Mouse (Mus musculus) heart, embryonic 10.5 days (tissue): ENCODE data around the gene Wdr18. TPM values are rescaled to one million over a fixed set of nuclear protein-coding genes. Genes with fewer than 3 reads are reported as not detected.

Experiments
- DNase-seq: peaks from one replicate; pipeline ENCODE4 v3.0.0-alpha.2; 2017; ENCODE audit warnings: low spot score
- H3K27ac ChIP-seq: fragments of 300-500 bp; sonication (generic); 2 replicates; pipeline ENCODE4 v1.5.1; 2016; ENCODE audit warnings: mild to moderate bottlenecking
- H3K27me3 ChIP-seq: fragments of 300-500 bp; sonication (generic); 2 replicates; pipeline ENCODE4 v1.6.1; 2016; ENCODE audit warnings: mild to moderate bottlenecking; ENCODE audit not compliant: poor library complexity, insufficient read depth, severe bottlenecking
- H3K36me3 ChIP-seq: fragments of 300-500 bp; sonication (generic); 2 replicates; pipeline ENCODE4 v1.6.1; 2016; ENCODE audit warnings: mild to moderate bottlenecking, moderate library complexity
- H3K4me1 ChIP-seq: fragments of 300-500 bp; sonication (generic); 2 replicates; pipeline ENCODE4 v1.6.1; 2016; ENCODE audit warnings: mild to moderate bottlenecking
- H3K4me3 ChIP-seq: fragments of 300-500 bp; sonication (generic); 2 replicates; pipeline ENCODE4 v1.5.1; 2016; ENCODE audit warnings: mild to moderate bottlenecking, moderate library complexity
- H3K9me3 ChIP-seq: fragments of 300-500 bp; sonication (generic); 2 replicates; pipeline ENCODE4 v1.6.1; 2016; ENCODE audit warnings: mild to moderate bottlenecking, moderate library complexity
- WGBS: fragments of 180-500 bp; shearing (Covaris S2); methylation state at CpG from one replicate; pipeline ENCODE4 v1.1.7; 2016; 5-methylcytosine and 5-hydroxymethylcytosine counted together
- polyA plus RNA-seq: library from polyadenylated mRNA; unstranded; fragments of >200 nt; fragmentation: Nextera tagmentation; extraction: Ambion mirVana; gene quantifications from 2 replicates; pipeline ENCODE4 v1.2.1, GENCODE M21; 2016

Wdr18 gene
- polyA plus RNA-seq, 1 experiment from 2014 or later, result 155 TPM

- WGBS, result 80% methylated on average over 28 of the region's 28 CpGs
- Histone ChIP-seq H3K4me1 (peaks cover 38% of the 10 kb centered on the region), H3K27me3 (peaks cover 21% of the 10 kb centered on the region), H3K27ac (no peak overlapping the region), H3K36me3 (peaks cover 58% of the 10 kb centered on the region), H3K9me3 (no peaks in the 10 kb centered on the region; the same call in 1 of the 2 replicates), H3K4me3 (no peak overlapping the region)
- DNase-seq, result no peak
These were observed 17.4 kb downstream of the Wdr18 start for GRCm38 (mm10) chr10:79977324-79977723.

- H3K4me3 ChIP-seq, result no peak overlapping the region; the same call in 1 of the 2 replicates
- 93% methylated on average over 21 of the region's 21 CpGs for WGBS
- peaks cover 62% of the 10 kb centered on the region for H3K36me3 ChIP-seq
- no peak overlapping the region for H3K27ac ChIP-seq
- no peak for DNase-seq
- peaks cover 41% of the 10 kb centered on the region for H3K4me1 ChIP-seq
- H3K27me3 ChIP-seq, result peaks cover 14% of the 10 kb centered on the region
- H3K9me3 ChIP-seq, result no peaks in the 10 kb centered on the region; the same call in 1 of the 2 replicates
These were observed 18.1 kb downstream of the Wdr18 start for GRCm38 (mm10) chr10:79978061-79978460.

- peak overlapping the region; percentile 16; the same call in 1 of the 2 replicates for H3K4me3 ChIP-seq
- DNase-seq, result no peak
- 91% methylated on average over 22 of the region's 22 CpGs for WGBS
- no peaks in the 10 kb centered on the region for H3K27me3 ChIP-seq
- H3K36me3 ChIP-seq, result peaks cover 56% of the 10 kb centered on the region
- H3K4me1 ChIP-seq, result peaks cover 49% of the 10 kb centered on the region
- no peaks in the 10 kb centered on the region; the same call in 1 of the 2 replicates for H3K9me3 ChIP-seq
- H3K27ac ChIP-seq, result peak overlapping the region; percentile 65; the same call in 1 of the 2 replicates
These were observed 19.6 kb downstream of the Wdr18 start for GRCm38 (mm10) chr10:79979401-79980155.

GRCm38 (mm10) chr10:79983205-79983604 lies 23.3 kb downstream of the Wdr18 start:
- peak overlapping the region; percentile 98 for H3K27ac ChIP-seq
- H3K4me3 ChIP-seq, result peak overlapping the region; percentile 86
- no peaks in the 10 kb centered on the region for H3K27me3 ChIP-seq
- 79% methylated on average over 5 of the region's 5 CpGs for whole genome bisulfite sequencing
- DNase-seq, result no peak
- H3K9me3 ChIP-seq, result no peaks in the 10 kb centered on the region; the same call in 1 of the 2 replicates
- peaks cover 73% of the 10 kb centered on the region for H3K4me1 ChIP-seq
- peaks cover 21% of the 10 kb centered on the region for H3K36me3 ChIP-seq

GRCm38 (mm10) chr10:79983670-79984069 lies 23.7 kb downstream of the Wdr18 start:
- peak; percentile 88 for DNase-seq
- Histone ChIP-seq H3K4me1 (peaks cover 77% of the 10 kb centered on the region), H3K36me3 (peaks cover 16% of the 10 kb centered on the region), H3K9me3 (no peaks in the 10 kb centered on the region), H3K27me3 (no peaks in the 10 kb centered on the region), H3K27ac (peak overlapping the region; percentile 98), H3K4me3 (peak overlapping the region; percentile 86)
- 1% methylated on average over 21 of the region's 21 CpGs for WGBS

GRCm38 (mm10) chr10:79984195-79984816 lies 24.4 kb downstream of the Wdr18 start, which contains the start of gene Tmem259:
Gene Tmem259, minus strand, starts transcription at chr10:79984330.
- peaks cover 80% of the 10 kb centered on the region for H3K4me1 ChIP-seq
- peaks cover 10% of the 10 kb centered on the region for H3K36me3 ChIP-seq
- peak; percentile 90 for DNase-seq
- H3K9me3 ChIP-seq, result no peaks in the 10 kb centered on the region
- H3K4me3 ChIP-seq, result peak within 1 kb of the TSS; percentile 86
- H3K27me3 ChIP-seq, result no peaks in the 10 kb centered on the region
- peak within 1 kb of the TSS; percentile 98 for H3K27ac ChIP-seq
- WGBS, result under 1% methylated on average over 46 of the region's 49 CpGs

GRCm38 (mm10) chr10:79984871-79985270 lies 24.9 kb downstream of the Wdr18 start:
- peaks cover 80% of the 10 kb centered on the region for H3K4me1 ChIP-seq
- WGBS, result under 1% methylated on average over 22 of the region's 22 CpGs
- DNase-seq, result peak; percentile 99
- peaks cover 4% of the 10 kb centered on the region; the same call in 1 of the 2 replicates for H3K36me3 ChIP-seq
- peak overlapping the region; percentile 98 for H3K27ac ChIP-seq
- H3K9me3 ChIP-seq, result no peaks in the 10 kb centered on the region
- peak overlapping the region; percentile 86 for H3K4me3 ChIP-seq
- H3K27me3 ChIP-seq, result no peaks in the 10 kb centered on the region

- Histone ChIP-seq H3K27ac (peak overlapping the region; percentile 98), H3K36me3 (peaks cover 8% of the 10 kb centered on the region; the same call in 1 of the 2 replicates), H3K9me3 (no peaks in the 10 kb centered on the region), H3K4me1 (peaks cover 81% of the 10 kb centered on the region), H3K4me3 (peak overlapping the region; percentile 86), H3K27me3 (no peaks in the 10 kb centered on the region)
- DNase-seq, result peak; percentile 90
- WGBS, result 5% methylated on average over 35 of the region's 35 CpGs
These were observed 25.6 kb downstream of the Wdr18 start for GRCm38 (mm10) chr10:79985334-79986231.

GRCm38 (mm10) chr10:79986232-79986878 lies 26.4 kb downstream of the Wdr18 start:
- Histone ChIP-seq H3K4me3 (peak overlapping the region; percentile 86), H3K9me3 (no peaks in the 10 kb centered on the region), H3K27ac (peak overlapping the region; percentile 98), H3K4me1 (peaks cover 82% of the 10 kb centered on the region), H3K27me3 (no peaks in the 10 kb centered on the region), H3K36me3 (peaks cover 16% of the 10 kb centered on the region)
- WGBS, result 24% methylated on average over 6 of the region's 6 CpGs
- DNase-seq, result no peak

- peak overlapping the region; percentile 86 for H3K4me3 ChIP-seq
- no peaks in the 10 kb centered on the region for H3K27me3 ChIP-seq
- H3K27ac ChIP-seq, result peak overlapping the region; percentile 98
- H3K36me3 ChIP-seq, result peaks cover 22% of the 10 kb centered on the region
- DNase-seq, result peak; percentile 93
- WGBS, result 4% methylated on average over 11 of the region's 11 CpGs
- H3K4me1 ChIP-seq, result peaks cover 76% of the 10 kb centered on the region
- H3K9me3 ChIP-seq, result 0 out of 2 replicates have a peak, but pooled peaks cover 3% of the 10 kb centered on the region
These were observed 27.0 kb downstream of the Wdr18 start for GRCm38 (mm10) chr10:79986963-79987362.

- 7% methylated on average over 27 of the region's 27 CpGs for WGBS
- Histone ChIP-seq H3K4me1 (peaks cover 68% of the 10 kb centered on the region), H3K4me3 (peak overlapping the region; percentile 86), H3K9me3 (0 out of 2 replicates have a peak, but pooled peaks cover 3% of the 10 kb centered on the region), H3K27ac (peak overlapping the region; percentile 98), H3K36me3 (peaks cover 28% of the 10 kb centered on the region), H3K27me3 (no peaks in the 10 kb centered on the region)
- no peak for DNase-seq
These were observed 28.0 kb downstream of the Wdr18 start for GRCm38 (mm10) chr10:79987771-79988505.
